Comparison of ENCODE assay signal across 8 mouse cellular contexts in the genomic region with DNA sequence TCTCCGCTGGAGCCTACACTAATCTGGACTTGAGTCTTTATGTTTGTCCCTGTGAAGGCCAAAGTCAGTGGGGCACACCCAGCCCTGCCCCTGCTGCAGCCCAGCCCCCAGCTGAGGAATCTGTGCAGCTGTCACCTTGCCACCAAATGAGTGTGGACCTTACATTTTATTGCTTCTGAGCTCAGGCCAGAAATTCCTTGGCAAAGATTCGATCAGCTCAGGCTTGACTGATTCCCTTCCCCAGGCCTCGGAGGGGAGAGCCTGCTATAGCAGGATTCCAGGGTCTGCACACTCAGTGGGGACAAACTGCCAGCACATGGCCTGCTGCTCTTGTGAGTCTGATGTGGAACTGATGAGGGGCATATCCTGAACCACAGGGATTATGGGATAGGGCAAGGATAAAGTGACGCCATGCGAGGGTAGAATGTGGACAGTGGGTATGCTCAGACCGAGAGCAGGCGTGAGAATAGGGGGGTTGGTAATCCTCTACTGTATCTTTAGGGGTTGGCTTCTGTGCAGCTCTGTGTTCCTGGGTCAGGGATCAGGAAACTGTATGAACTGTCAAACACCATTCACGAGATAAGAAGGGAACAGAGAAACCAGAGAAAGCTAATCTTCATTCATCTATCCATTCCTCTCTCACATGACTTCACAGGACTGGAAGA. TPM values are rescaled to one million over a fixed set of nuclear protein-coding genes. Genes with fewer than 3 reads are reported as not detected.
DNase-seq lines count a peak whose midpoint lies in the region; ATAC-seq and TF ChIP-seq lines count a peak whose summit lies in the region.
"Had no signal": no experiment of that assay in that cellular context is flagged by ENCODE, and none has a peak within 500 bp of the region (broad histone marks: within the 10 kb centered on the region; RNA-seq: fewer than 3 reads in every experiment).

No protein-coding gene starts in this region.

- no peak for ATAC-seq in hindbrain, embryonic 11.5 days (ENCODE audit: low FRiP score)
- ATAC-seq in intestine, embryonic 14.5 days (replicated peaks; ENCODE audit: low FRiP score, low TSS enrichment, low read depth): peak; percentile 70

- 84% methylated on average over 8 of the region's 8 CpGs for WGBS in hindbrain, embryonic 10.5 days
- 83% methylated on average over 8 of the region's 8 CpGs for WGBS in hindbrain, embryonic 11.5 days
- WGBS in intestine, embryonic 14.5 days: 50% methylated on average over 8 of the region's 8 CpGs

- H3K9ac ChIP-seq in hindbrain, embryonic 11.5 days (ENCODE audit: low read depth, low read length): no peak overlapping the region
- H3K9ac ChIP-seq in intestine, embryonic 14.5 days (ENCODE audit: low read length): no peak overlapping the region
- H3K9ac ChIP-seq: embryonic facial prominence, embryonic 12.5 days had no signal

- peak overlapping the region; percentile 45; the same call in 1 of the 2 replicates for H3K27ac ChIP-seq in hindbrain, embryonic 10.5 days
- no peak overlapping the region for H3K27ac ChIP-seq in hindbrain, embryonic 11.5 days (ENCODE audit: low read depth, low read length)
- no peak overlapping the region for H3K27ac ChIP-seq in intestine, embryonic 14.5 days (ENCODE audit: low read depth)
- H3K27ac ChIP-seq: embryonic facial prominence, embryonic 12.5 days had no signal

- no peaks in the 10 kb centered on the region for H3K36me3 ChIP-seq in hindbrain, embryonic 10.5 days
- no peaks in the 10 kb centered on the region for H3K36me3 ChIP-seq in hindbrain, embryonic 11.5 days (ENCODE audit: control insufficient read depth, insufficient read depth, low read length)
- H3K36me3 ChIP-seq in intestine, embryonic 14.5 days (ENCODE audit: control insufficient read depth, insufficient read depth, low read length): no peaks in the 10 kb centered on the region
- H3K36me3 ChIP-seq: embryonic facial prominence, embryonic 12.5 days had no signal

- TF ChIP-seq POLR2A in brain, embryonic 14.5 days (IDR thresholded peaks at IDR 0.05; ENCODE audit: borderline replicate concordance, extremely low read depth, insufficient read depth, insufficient read length, poor library complexity, severe bottlenecking): no peak

- no peaks in the 10 kb centered on the region for H3K27me3 ChIP-seq in hindbrain, embryonic 10.5 days (ENCODE audit: insufficient read depth, poor library complexity, severe bottlenecking)
- H3K27me3 ChIP-seq in hindbrain, embryonic 11.5 days (ENCODE audit: control insufficient read depth, insufficient read depth, low read length): no peaks in the 10 kb centered on the region
- no peaks in the 10 kb centered on the region for H3K27me3 ChIP-seq in intestine, embryonic 14.5 days (replicated peaks; ENCODE audit: control insufficient read depth, insufficient read depth, low read length)
- H3K27me3 ChIP-seq: embryonic facial prominence, embryonic 12.5 days had no signal

- no peaks in the 10 kb centered on the region for H3K9me3 ChIP-seq in hindbrain, embryonic 10.5 days
- H3K9me3 ChIP-seq in hindbrain, embryonic 11.5 days (ENCODE audit: control insufficient read depth, low read length): no peaks in the 10 kb centered on the region
- no peaks in the 10 kb centered on the region for H3K9me3 ChIP-seq in intestine, embryonic 14.5 days (ENCODE audit: control insufficient read depth, low read length)
- H3K9me3 ChIP-seq: embryonic facial prominence, embryonic 12.5 days had no signal

- TF ChIP-seq CTCF in brain, embryonic 14.5 days (IDR thresholded peaks at IDR 0.05; ENCODE audit: borderline replicate concordance, extremely low read depth, insufficient read depth, insufficient read length): no peak

- H3K4me2 ChIP-seq in hindbrain, embryonic 11.5 days (replicated peaks; ENCODE audit: low read depth, low read length): no peak overlapping the region
- no peak overlapping the region for H3K4me2 ChIP-seq in intestine, embryonic 14.5 days (ENCODE audit: low read length)
- H3K4me2 ChIP-seq: embryonic facial prominence, embryonic 12.5 days had no signal

- no peak for DNase-seq in hindbrain, embryonic 10.5 days (ENCODE audit: low spot score)
- DNase-seq in hindbrain, embryonic 11.5 days (ENCODE audit: low spot score): no peak
- DNase-seq in brain, embryonic 14.5 days (ENCODE audit: low read depth): peak; percentile 78
- DNase-seq in intestine, embryonic 14.5 days (ENCODE audit: low spot score): no peak
- DNase-seq in lung, postnatal 10 days: peak; percentile 49
- no peak for DNase-seq in embryo, embryonic 11 days
- DNase-seq in MN1 (ENCODE audit: low spot score): no peak

- no peak overlapping the region for H3K4me3 ChIP-seq in hindbrain, embryonic 10.5 days
- H3K4me3 ChIP-seq in hindbrain, embryonic 11.5 days (ENCODE audit: low read depth, low read length): no peak overlapping the region
- H3K4me3 ChIP-seq in intestine, embryonic 14.5 days (ENCODE audit: low read depth, low read length): no peak overlapping the region
- H3K4me3 ChIP-seq: embryonic facial prominence, embryonic 12.5 days had no signal

- H3K4me1 ChIP-seq in hindbrain, embryonic 10.5 days (replicated peaks): peaks cover 11% of the 10 kb centered on the region
- no peaks in the 10 kb centered on the region for H3K4me1 ChIP-seq in hindbrain, embryonic 11.5 days (replicated peaks; ENCODE audit: control insufficient read depth, insufficient read depth, low read length)
- peaks cover 4% of the 10 kb centered on the region; the same call in 1 of the 2 replicates for H3K4me1 ChIP-seq in intestine, embryonic 14.5 days (replicated peaks; ENCODE audit: control insufficient read depth, insufficient read depth, low read length)

RNA-seq across cellular contexts. Expression of a gene that starts 10.6 kb away (rescaled TPM):
- polyA plus RNA-seq in hindbrain, embryonic 10.5 days (2016; fragmentation: Nextera tagmentation; extraction: Ambion mirVana): 6.2 and 10.5 TPM in 2 replicates
- 6.9 and 8.8 TPM in 2 replicates for polyA plus RNA-seq in hindbrain, embryonic 11.5 days (2014; fragmentation: Nextera tagmentation; extraction: Ambion mirVana)
- polyA plus RNA-seq in brain, embryonic 14.5 days (2012; rRNA removed): 27.0 and 43.6 TPM in 2 replicates
- polyA plus RNA-seq in intestine, embryonic 14.5 days (2014; fragmentation: Nextera tagmentation; extraction: Ambion mirVana): 12.7 and 15.2 TPM in 2 replicates

RNA-seq across cellular contexts. Expression of a gene that starts 41.6 kb away (rescaled TPM):
- polyA plus RNA-seq in hindbrain, embryonic 10.5 days (2016; fragmentation: Nextera tagmentation; extraction: Ambion mirVana): 0.29 TPM in 1 of 2 replicates, not detected in the other
- polyA plus RNA-seq in hindbrain, embryonic 11.5 days (2014; fragmentation: Nextera tagmentation; extraction: Ambion mirVana): 0.22 TPM in 1 of 2 replicates, not detected in the other
- polyA plus RNA-seq in brain, embryonic 14.5 days (2012; rRNA removed): 0.08 TPM in 1 of 2 replicates, not detected in the other
- polyA plus RNA-seq in intestine, embryonic 14.5 days (2014; fragmentation: Nextera tagmentation; extraction: Ambion mirVana): 0.13 and 0.32 TPM in 2 replicates
- polyA plus RNA-seq: embryonic facial prominence, embryonic 12.5 days had no signal

Comparison
In these comparisons a context has a peak if more than half of its experiments do, and no peak if none do; other contexts are left out.
1. DNase-seq: peak in brain, embryonic 14.5 days (single experiment) and lung, postnatal 10 days (single experiment); none in hindbrain, embryonic 10.5 days (single experiment), hindbrain, embryonic 11.5 days (single experiment), intestine, embryonic 14.5 days (single experiment), embryo, embryonic 11 days (single experiment) and MN1 (single experiment).